Mouse (Mus musculus) spleen, adult 10 weeks (tissue): Measurements from ENCODE around the gene Tmem258. TPM values are rescaled to one million over a fixed set of nuclear protein-coding genes. Genes with fewer than 3 reads are reported as not detected.

ENCODE experiments used
- polyA plus RNA-seq: library from polyadenylated mRNA; stranded (reverse); fragments of 350-450 nt; fragmentation: Illumina TruSeq; extraction: RNeasy Lipid Tissue Mini Kit (QIAGEN cat#74804); gene quantifications from one replicate; pipeline ENCODE4 v1.2.3, GENCODE M21; 2015; ENCODE audit warnings: low replicate concordance; ENCODE audit not compliant: insufficient read depth

Gene Tmem258
- polyA plus RNA-seq = 128 TPM

DNA sequence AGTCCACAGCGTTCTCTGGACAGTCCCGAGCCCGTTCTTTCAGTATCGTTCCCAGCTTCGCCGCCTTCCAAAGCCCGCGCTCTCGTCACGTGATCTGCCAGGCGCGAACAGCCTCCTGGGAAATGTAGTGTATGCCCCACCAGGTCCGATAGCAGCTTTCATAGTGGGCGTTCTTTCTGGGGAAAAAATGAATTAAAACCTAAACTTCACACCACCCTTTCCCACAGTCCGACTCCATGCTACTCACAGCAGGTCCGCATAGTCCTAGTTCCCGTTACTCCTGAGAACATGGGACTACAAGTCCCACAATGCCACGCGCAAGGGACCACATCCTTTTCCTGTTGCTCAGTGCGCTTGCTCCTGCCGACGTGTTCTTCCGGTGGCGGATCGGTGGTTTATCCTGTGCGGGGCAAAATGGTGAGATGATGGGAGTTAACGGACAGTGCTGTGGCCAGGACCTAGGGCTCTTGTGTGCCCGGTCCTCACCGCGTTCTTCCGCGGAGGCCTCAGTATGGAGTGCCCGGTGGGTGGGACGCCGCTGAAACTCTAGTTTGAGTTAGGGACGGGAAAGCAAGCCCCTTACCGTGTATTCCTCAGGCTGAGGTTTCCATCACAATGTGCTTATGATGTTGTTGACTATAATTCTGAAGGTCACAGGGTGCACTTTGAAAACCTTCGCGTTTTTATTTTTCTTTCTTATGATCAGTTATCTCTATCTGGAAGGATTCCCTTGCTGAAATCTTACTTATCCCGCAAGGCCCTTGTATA, at the start of gene Tmem258, which contains the start of gene Fen1:
Gene Tmem258 (plus strand): TSS at position 167 of the 768 bp plus-strand sequence.
Gene Fen1 (minus strand): TSS at position 322 of the 768 bp plus-strand sequence.

DNA sequence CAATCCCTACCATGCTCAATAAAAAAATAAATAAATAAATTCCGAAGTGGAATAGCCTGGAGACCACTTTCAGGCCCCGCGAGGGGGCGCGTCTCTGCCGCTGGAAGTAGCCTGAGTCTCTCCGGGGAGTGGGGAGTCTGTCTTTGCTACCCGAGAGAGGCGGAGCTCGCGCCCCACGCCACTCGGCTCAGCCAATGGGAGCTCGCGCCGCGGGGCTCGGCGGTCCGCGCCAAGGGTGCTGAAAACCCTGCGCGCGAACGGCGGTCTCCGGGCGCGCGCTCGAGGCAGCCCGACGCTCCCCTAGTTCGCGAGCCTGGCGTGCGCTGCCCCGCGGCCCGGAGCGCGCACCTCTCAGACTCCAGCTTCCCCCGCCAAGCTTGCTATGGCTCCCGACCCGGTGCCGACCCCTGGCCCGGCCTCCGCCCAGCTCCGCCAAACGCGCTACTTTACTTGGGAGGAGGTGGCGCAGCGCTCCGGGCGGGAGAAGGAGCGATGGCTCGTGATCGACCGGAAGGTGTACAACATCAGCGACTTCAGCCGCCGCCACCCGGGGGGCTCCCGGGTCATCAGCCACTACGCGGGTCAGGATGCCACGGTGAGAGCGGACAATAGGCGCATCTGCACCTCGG, 21.0 kb upstream of the Tmem258 start, which contains the start of gene Fads1:
Gene Fads1 (plus strand): TSS at position 219 of the 629 bp plus-strand sequence.

DNA sequence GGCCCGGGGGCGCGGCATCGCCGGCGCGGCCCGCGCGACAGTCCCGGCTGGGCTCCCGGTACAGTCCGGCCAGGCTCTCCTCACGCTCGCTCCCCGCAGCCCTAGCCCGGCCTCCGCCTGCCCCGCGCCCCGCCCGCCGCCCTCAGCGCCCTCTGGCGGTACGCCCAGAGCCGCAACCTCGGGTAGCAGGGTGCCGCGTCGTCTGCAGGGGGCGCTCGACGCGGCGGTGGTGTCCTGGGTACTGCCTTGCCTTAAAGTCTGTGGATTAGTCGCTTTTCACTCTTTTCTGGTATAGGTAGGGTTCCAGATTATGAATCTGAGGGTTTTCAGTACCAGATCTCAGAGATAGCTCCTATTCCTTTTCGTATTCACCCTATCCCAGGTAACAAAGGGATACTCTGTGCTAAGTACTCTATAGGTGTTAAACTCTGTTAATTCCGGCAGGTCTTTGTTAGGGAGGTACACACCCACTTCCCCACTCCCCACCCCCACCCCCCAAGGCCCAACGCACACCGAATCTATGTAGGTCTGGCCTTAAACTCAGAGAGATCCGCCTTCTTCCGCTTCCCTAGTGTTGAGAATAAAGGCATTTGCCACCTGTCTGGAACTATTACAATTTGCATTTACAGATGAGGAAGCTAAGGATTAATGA, 37.0 kb downstream of the Tmem258 start, which contains the start of gene Myrf:
Gene Myrf (minus strand): TSS at position 95 of the 652 bp plus-strand sequence.

Other genes starting within 250 kb of the Tmem258 start
- gene Fth1, start 223.4 kb upstream of the Tmem258 start, polyA plus RNA-seq = 3,084 TPM
- gene Best1, start 202.4 kb upstream of the Tmem258 start, polyA plus RNA-seq = 0.22 TPM
- gene Rab3il1, start 202.3 kb upstream of the Tmem258 start, polyA plus RNA-seq = 16.4 TPM
- gene Fads3, start 162.4 kb upstream of the Tmem258 start, polyA plus RNA-seq = 6.7 TPM
- gene Fads2, start 102.3 kb upstream of the Tmem258 start, polyA plus RNA-seq = 7.3 TPM
- gene Fads1, start 21.1 kb upstream of the Tmem258 start, polyA plus RNA-seq = 22.3 TPM
- 20.8 TPM for gene Fen1, start 155 bp downstream of the Tmem258 start, polyA plus RNA-seq
- 0.57 TPM for gene Myrf, start 36.7 kb downstream of the Tmem258 start, polyA plus RNA-seq
- gene Dagla, start 100.9 kb downstream of the Tmem258 start, polyA plus RNA-seq = 0.41 TPM
- 0.21 TPM for gene Syt7, start 185.1 kb downstream of the Tmem258 start, polyA plus RNA-seq